Mouse (Mus musculus): ENCODE results near the gene Hist1h4a. TPM values are rescaled to one million over a fixed set of nuclear protein-coding genes. Genes with fewer than 3 reads are reported as not detected.
"Not testable (repeated sequence)": the region's sequence is repeated elsewhere in the genome, so short reads cannot be mapped to it uniquely, and the experiment has no call there.

Hist1h4a gene
- polyA plus RNA-seq, 1 experiment from 2014 or later = 0.93 TPM

DNA sequence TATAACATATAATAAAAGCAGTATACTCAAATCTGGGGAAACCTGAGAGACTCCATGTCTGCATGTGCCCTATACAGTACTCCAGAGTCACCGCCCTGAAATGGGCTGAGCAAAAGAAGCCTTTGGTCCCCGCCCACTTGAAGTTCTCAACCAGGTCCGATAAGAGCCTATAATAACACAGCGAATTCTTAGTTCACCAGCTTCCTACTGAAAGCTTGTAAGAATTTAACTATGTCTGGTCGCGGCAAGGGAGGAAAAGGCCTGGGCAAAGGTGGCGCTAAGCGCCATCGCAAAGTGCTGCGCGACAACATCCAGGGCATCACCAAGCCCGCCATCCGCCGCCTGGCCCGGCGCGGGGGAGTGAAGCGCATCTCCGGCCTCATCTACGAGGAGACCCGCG is 4.2 kb downstream of the Hist1h4a start, which contains the start of gene Hist1h4b:
Gene Hist1h4b, plus strand, starts transcription at position 224 of the 400 bp plus-strand sequence.
- peak; percentile 72 for ATAC-seq
- Histone ChIP-seq H3K4me2 (peak within 1 kb of the TSS; percentile 90), H3K4me3 (peak within 1 kb of the TSS; percentile 48), H3K9me3 (replicated peaks) (no peaks in the 10 kb centered on the region), H3K27ac (peak within 1 kb of the TSS; percentile 99), H3K27me3 (replicated peaks) (no peaks in the 10 kb centered on the region), H3K36me3 (no peaks in the 10 kb centered on the region), H3K4me1 (peaks cover 66% of the 10 kb centered on the region), H3K9ac (peak within 1 kb of the TSS; percentile 85)
- under 1% methylated on average over 19 of the region's 22 CpGs for WGBS (ENCODE audit: insufficient replicate concordance)

DNA sequence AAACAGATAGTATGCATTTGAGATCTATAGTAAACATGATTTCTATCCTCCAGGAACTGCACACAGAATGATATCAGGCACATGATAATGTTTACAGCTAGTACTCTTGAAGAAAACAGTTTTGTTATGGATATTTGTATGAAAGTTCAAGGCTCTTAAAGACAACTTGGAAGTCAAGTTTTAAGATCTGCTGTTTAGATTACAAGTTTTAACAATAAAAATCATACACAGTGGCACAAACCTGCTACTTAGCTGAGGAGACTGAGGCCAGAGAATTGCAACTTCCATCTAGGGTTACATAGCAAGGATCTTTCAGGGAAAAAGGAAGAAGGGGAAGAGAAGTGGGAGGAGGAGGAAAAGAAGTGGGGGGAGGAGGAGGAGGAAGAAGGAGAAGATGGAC is 6.0 kb downstream of the Hist1h4a start:
- Histone ChIP-seq H3K36me3 (no peaks in the 10 kb centered on the region), H3K4me1 (peaks cover 59% of the 10 kb centered on the region), H3K9ac (peak overlapping the region; percentile 63), H3K9me3 (replicated peaks) (no peaks in the 10 kb centered on the region), H3K27ac (peak overlapping the region; percentile 81), H3K4me2 (no peak overlapping the region), H3K27me3 (replicated peaks) (no peaks in the 10 kb centered on the region), H3K4me3 (no peak overlapping the region)
- no peak for ATAC-seq

DNA sequence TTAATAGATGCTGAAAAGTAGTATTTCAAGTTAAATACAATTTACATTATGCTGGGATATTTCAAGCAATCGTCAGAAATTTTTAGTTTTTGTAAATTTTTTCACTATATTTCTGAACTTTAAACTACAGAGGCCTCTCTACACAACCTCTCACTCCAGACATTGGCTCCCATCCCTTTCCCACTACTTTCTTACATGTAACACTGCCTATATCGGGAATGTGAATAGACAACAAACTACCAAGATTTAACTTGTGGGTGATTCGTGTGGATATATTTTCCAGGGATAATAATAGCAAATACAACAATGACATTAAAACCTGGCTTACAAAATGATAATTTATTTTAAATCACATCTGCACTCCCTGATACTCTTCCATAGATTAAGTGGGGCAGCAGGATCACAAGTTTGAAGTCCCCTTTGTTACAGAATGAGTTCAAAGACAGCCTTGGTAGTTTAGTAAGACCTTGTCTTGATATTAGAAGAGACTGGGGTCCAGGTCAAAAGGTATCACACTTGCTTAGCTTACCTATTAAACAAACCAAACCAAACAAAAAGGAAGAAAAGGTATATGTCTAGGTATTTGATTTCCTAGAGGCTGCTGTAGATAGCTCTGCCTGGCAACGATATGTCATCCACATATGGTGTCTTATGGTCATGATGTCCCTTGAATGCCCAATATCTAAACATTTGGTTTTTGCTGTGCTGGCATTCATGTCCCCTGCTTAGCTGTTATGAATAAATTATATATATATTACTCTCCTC is 7.5 kb downstream of the Hist1h4a start:
- WGBS (ENCODE audit: insufficient replicate concordance) = 54% methylated on average over 4 of the region's 4 CpGs
- Histone ChIP-seq H3K9ac (peak overlapping the region; percentile 84), H3K27ac (peak overlapping the region; percentile 99), H3K36me3 (no peaks in the 10 kb centered on the region), H3K4me2 (peak overlapping the region; percentile 72), H3K4me3 (peak overlapping the region; percentile 59), H3K27me3 (replicated peaks) (no peaks in the 10 kb centered on the region), H3K4me1 (peaks cover 57% of the 10 kb centered on the region), H3K9me3 (replicated peaks) (no peaks in the 10 kb centered on the region)
- no peak for ATAC-seq

DNA sequence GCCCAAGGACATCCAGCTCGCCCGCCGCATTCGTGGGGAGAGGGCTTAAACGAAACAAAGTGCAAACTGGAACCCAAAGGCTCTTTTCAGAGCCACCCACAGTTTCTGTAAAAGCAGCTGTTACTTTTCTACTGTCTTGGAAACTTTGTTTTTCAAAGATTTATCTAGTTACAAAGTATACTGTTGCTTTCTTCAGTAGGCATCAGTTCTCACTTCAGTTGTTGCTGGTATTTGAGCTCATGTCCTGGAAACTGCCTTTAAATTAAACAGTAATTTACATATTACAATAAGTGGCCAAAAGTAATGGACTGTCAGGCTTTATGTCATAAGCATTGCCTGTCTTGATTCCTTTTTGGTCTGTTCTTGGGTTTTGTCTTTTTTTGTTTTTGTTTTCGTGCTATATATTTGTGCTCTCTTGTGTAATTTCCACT is 8.3 kb downstream of the Hist1h4a start:
- Histone ChIP-seq H3K4me3 (peak overlapping the region; percentile 59), H3K27me3 (replicated peaks) (no peaks in the 10 kb centered on the region), H3K4me1 (peaks cover 57% of the 10 kb centered on the region), H3K27ac (peak overlapping the region; percentile 99), H3K4me2 (peak overlapping the region; percentile 72), H3K9ac (peak overlapping the region; percentile 84), H3K36me3 (no peaks in the 10 kb centered on the region), H3K9me3 (replicated peaks) (no peaks in the 10 kb centered on the region)
- WGBS (ENCODE audit: insufficient replicate concordance) = 2% methylated on average over 6 of the region's 6 CpGs
- ATAC-seq = no peak

DNA sequence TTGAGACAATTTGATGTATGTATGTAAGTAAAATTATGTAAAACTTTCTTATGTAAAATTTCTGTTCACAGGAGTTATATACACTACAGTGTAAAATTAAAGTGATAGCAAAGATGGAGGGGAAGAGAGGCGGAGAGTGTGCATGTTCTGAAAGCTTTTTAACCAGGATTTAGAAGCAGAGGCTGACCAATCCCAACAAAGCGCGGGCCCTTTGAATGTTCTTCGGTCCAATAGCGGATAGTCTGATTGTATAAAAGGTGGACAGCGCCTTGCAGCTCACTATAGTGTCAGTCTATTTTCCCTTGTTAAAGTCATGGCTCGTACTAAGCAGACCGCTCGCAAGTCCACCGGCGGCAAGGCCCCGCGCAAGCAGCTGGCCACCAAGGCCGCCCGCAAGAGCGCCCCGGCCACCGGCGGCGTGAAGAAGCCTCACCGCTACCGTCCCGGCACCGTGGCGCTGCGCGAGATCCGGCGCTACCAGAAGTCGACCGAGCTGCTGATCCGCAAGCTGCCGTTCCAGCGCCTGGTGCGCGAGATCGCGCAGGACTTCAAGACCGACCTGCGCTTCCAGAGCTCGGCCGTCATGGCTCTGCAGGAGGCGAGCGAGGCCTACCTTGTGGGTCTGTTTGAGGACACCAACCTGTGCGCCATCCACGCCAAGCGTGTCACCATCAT is 8.8 kb downstream of the Hist1h4a start, which contains the start of gene Hist1h3b:
Gene Hist1h3b, plus strand, starts transcription at position 201 of the 675 bp plus-strand sequence.
- not testable (repeated sequence) for H3K27me3 ChIP-seq (replicated peaks); H3K9me3 ChIP-seq (replicated peaks); H3K36me3 ChIP-seq
- peak within 1 kb of the TSS; percentile 100 for H3K27ac ChIP-seq
- peak within 1 kb of the TSS; percentile 59 for H3K4me3 ChIP-seq
- WGBS (ENCODE audit: insufficient replicate concordance) = under 1% methylated on average over 16 of the region's 47 CpGs
- peak within 1 kb of the TSS; percentile 72 for H3K4me2 ChIP-seq
- H3K4me1 ChIP-seq = peaks cover 56% of the 10 kb centered on the region
- H3K9ac ChIP-seq = peak within 1 kb of the TSS; percentile 84
- peak; percentile 80 for ATAC-seq

DNA sequence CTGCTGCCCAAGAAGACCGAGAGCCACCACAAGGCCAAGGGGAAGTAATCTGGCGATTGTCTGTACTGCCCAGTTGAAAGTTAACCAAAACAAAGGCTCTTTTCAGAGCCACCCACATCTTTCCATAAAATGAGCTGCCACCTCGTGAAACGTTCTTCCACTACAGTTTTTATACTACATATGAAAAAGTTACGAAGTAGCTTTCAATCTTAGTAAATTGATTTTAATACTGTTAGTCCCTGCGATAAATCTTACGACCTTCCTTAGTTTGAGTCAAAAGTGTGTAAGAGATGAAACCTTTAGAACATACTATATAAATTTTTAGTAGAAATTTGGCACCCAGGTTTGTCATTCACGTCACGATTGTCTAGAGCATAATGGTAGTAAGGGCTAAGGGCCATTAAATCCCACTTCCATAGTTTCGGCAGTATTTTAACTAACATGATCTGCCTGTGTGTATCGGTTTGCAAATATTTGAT is 9.5 kb downstream of the Hist1h4a start:
- ATAC-seq = peak; percentile 7; the same call in 1 of the 2 replicates
- peak overlapping the region; percentile 100 for H3K27ac ChIP-seq
- WGBS (ENCODE audit: insufficient replicate concordance) = under 1% methylated on average over 11 of the region's 11 CpGs
- no peaks in the 10 kb centered on the region for H3K9me3 ChIP-seq (replicated peaks)
- no peaks in the 10 kb centered on the region for H3K27me3 ChIP-seq (replicated peaks)
- H3K4me1 ChIP-seq = peaks cover 58% of the 10 kb centered on the region
- H3K4me3 ChIP-seq = peak overlapping the region; percentile 45
- peak overlapping the region; percentile 82 for H3K9ac ChIP-seq
- H3K36me3 ChIP-seq = no peaks in the 10 kb centered on the region
- H3K4me2 ChIP-seq = peak overlapping the region; percentile 64

DNA sequence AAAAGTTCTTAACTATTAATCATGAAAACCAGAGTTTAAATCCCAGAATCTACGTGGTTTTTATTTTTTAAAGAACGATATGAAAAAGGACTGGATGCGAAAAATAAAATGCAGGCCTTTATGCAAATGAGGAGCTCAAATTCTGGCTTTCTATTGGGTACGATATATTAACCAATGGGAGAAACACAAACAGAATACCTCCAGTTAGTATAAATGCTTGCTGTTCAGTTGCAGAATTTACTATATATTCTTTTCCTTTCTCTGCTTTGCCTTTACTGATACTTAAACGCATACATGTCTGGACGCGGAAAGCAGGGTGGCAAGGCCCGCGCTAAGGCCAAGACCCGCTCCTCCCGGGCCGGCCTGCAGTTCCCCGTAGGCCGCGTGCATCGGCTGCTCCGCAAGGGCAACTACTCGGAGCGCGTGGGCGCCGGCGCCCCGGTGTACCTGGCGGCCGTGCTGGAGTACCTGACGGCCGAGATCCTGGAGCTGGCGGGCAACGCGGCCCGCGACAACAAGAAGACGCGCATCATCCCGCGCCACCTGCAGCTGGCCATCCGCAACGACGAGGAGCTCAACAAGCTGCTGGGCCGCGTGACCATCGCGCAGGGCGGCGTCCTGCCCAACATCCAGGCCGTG is 10.1 kb downstream of the Hist1h4a start, which contains the start of gene Hist1h2ab:
Gene Hist1h2ab, plus strand, starts transcription at position 288 of the 639 bp plus-strand sequence.
- H3K4me3 ChIP-seq = peak within 1 kb of the TSS; percentile 45
- H3K27me3 ChIP-seq (replicated peaks); H3K36me3 ChIP-seq; H3K9me3 ChIP-seq (replicated peaks): not testable (repeated sequence)
- peak within 1 kb of the TSS; percentile 64 for H3K4me2 ChIP-seq
- WGBS (ENCODE audit: insufficient replicate concordance) = 1% methylated on average over 28 of the region's 47 CpGs
- peaks cover 54% of the 10 kb centered on the region for H3K4me1 ChIP-seq
- peak within 1 kb of the TSS; percentile 100 for H3K27ac ChIP-seq
- peak within 1 kb of the TSS; percentile 82 for H3K9ac ChIP-seq
- ATAC-seq = peak; percentile 53

DNA sequence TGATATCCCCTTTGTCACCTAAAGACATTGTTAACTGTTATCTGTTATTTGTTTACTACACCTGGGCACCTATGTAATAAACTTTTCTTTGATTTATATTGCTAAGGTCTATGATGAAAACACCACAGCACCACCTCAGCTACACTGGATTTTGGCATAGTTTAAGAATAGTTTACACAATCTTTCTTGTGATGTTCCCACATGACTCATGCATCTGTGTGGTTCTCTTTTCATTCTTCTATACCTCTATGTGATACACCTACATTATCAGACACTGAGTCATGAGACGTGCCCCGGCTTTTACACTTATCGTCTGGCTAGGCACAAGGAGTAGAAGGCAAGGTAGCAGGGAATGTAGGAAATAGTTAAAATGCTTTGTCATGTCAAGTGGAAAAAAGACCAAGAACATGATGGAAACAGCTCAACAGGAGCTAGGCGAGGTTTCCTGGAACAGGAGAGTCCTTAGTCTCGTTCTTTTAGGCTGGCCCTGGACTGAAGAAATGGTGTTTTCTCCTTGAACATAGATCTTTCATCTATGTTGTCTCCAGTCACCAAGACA is 11.4 kb downstream of the Hist1h4a start:
- no peaks in the 10 kb centered on the region for H3K27me3 ChIP-seq (replicated peaks)
- H3K36me3 ChIP-seq = no peaks in the 10 kb centered on the region
- peak overlapping the region; percentile 52; the same call in 1 of the 2 replicates for H3K9ac ChIP-seq
- H3K9me3 ChIP-seq (replicated peaks) = no peaks in the 10 kb centered on the region
- no peak overlapping the region for H3K4me3 ChIP-seq
- no peak overlapping the region for H3K4me2 ChIP-seq
- H3K27ac ChIP-seq = peak overlapping the region; percentile 100
- H3K4me1 ChIP-seq = peaks cover 46% of the 10 kb centered on the region
- WGBS (ENCODE audit: insufficient replicate concordance) = 88% methylated on average over 5 of the region's 5 CpGs
- no peak for ATAC-seq

DNA sequence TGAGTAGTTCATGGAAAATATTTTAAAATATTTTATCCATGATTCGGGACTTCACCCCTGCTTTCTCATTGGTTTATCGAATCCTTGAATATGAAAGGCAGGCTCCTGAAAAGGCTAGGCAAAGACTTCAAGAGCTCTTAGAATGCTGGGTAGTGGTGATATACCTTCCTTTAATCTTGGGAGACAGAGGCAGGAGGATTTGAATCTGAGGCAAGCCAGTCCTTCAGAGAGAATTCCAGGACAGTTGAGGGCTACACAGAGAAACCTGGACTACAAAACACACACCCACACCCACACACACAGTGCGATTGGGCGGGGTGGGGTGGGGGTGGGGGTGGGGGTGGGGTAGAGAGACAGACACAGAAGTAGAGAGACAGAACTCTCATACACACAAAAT is 13.1 kb downstream of the Hist1h4a start:
- H3K4me3 ChIP-seq = peak overlapping the region; percentile 57
- peak overlapping the region; percentile 100 for H3K27ac ChIP-seq
- H3K9ac ChIP-seq = peak overlapping the region; percentile 85
- H3K4me2 ChIP-seq = peak overlapping the region; percentile 71
- no peaks in the 10 kb centered on the region for H3K27me3 ChIP-seq (replicated peaks)
- no peaks in the 10 kb centered on the region for H3K36me3 ChIP-seq
- no peaks in the 10 kb centered on the region for H3K9me3 ChIP-seq (replicated peaks)
- peaks cover 49% of the 10 kb centered on the region for H3K4me1 ChIP-seq
- no peak for ATAC-seq
- 8% methylated on average over 4 of the region's 4 CpGs for WGBS (ENCODE audit: insufficient replicate concordance)

DNA sequence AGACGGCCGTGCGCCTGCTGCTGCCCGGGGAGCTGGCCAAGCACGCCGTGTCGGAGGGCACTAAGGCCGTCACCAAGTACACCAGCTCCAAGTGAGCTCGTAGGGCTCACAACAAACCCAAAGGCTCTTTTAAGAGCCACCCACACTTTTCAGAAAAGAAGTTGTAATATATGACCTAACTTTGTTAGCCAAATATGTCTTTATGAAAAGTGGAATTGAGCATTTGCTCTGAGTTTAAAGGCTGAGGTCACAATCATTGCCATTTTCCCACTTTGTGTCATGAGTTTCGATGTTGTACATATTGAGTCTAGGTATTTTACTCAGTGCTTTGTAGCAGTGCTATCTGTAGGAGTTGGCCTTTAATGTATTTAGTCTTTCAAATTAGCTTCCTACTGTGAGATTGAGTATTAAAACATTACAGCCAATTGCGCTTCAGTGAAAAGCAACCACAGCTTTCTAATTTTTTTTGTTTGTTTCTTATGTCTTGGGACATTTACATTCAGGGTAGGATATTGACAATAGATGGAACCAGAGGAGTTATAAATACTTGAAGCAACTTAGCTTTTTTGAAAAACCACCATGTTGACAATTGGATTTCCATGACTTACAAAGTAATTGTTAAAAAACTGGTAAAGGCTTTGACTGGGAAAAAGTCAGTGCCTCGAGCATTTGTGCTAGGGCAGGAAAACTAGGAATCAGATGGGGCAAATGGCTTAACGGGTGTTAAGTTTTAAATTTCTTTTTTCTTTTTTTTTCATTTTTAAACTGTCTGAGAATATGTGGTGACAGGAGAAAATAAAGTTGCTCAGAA is 13.7 kb downstream of the Hist1h4a start:
- H3K9me3 ChIP-seq (replicated peaks) = no peaks in the 10 kb centered on the region
- WGBS (ENCODE audit: insufficient replicate concordance) = 3% methylated on average over 12 of the region's 13 CpGs
- H3K9ac ChIP-seq = peak overlapping the region; percentile 85
- no peaks in the 10 kb centered on the region for H3K27me3 ChIP-seq (replicated peaks)
- H3K4me1 ChIP-seq = peaks cover 49% of the 10 kb centered on the region
- ATAC-seq = peak; percentile 31
- H3K27ac ChIP-seq = peak overlapping the region; percentile 100
- H3K4me3 ChIP-seq = peak overlapping the region; percentile 57
- no peaks in the 10 kb centered on the region for H3K36me3 ChIP-seq
- H3K4me2 ChIP-seq = peak overlapping the region; percentile 71

All from liver, embryonic 12.5 days (tissue).